Mouse (Mus musculus): Measurements from ENCODE around the gene Clint1. TPM values are rescaled to one million over a fixed set of nuclear protein-coding genes. Genes with fewer than 3 reads are reported as not detected.

Gene Clint1
- polyA plus RNA-seq, 1 experiment from 2014 or later = 49.2 TPM

GRCm38 (mm10) chr11:45892861-45893360, 41.1 kb downstream of the Clint1 start:
- H3K4me1 ChIP-seq (ENCODE audit: control insufficient read depth, insufficient read depth, low read length) = no peaks in the 10 kb centered on the region
- H3K27me3 ChIP-seq (ENCODE audit: control insufficient read depth, insufficient read depth, low read length) = no peaks in the 10 kb centered on the region
- H3K4me3 ChIP-seq (ENCODE audit: low read depth, low read length) = no peak overlapping the region
- ATAC-seq (replicated peaks; ENCODE audit: insufficient number of reproducible peaks, low FRiP score, low TSS enrichment) = no peak
- no peaks in the 10 kb centered on the region for H3K9me3 ChIP-seq (replicated peaks; ENCODE audit: control insufficient read depth, low read length)
- H3K27ac ChIP-seq (ENCODE audit: low read depth, low read length) = no peak overlapping the region
- no peak overlapping the region for H3K9ac ChIP-seq (ENCODE audit: low read depth, low read length)
- H3K4me2 ChIP-seq = no peak overlapping the region
- 79% methylated on average over 5 of the region's 5 CpGs for WGBS (ENCODE audit: insufficient replicate concordance)
- H3K36me3 ChIP-seq (ENCODE audit: control insufficient read depth, insufficient read depth, low read length) = peaks cover 27% of the 10 kb centered on the region

- H3K4me2 ChIP-seq = no peak overlapping the region
- peaks cover 19% of the 10 kb centered on the region for H3K36me3 ChIP-seq (ENCODE audit: control insufficient read depth, insufficient read depth, low read length)
- H3K9me3 ChIP-seq (replicated peaks; ENCODE audit: control insufficient read depth, low read length) = no peaks in the 10 kb centered on the region
- no peak for ATAC-seq (replicated peaks; ENCODE audit: insufficient number of reproducible peaks, low FRiP score, low TSS enrichment)
- H3K9ac ChIP-seq (ENCODE audit: low read depth, low read length) = no peak overlapping the region
- WGBS (ENCODE audit: insufficient replicate concordance) = 85% methylated on average over 2 of the region's 2 CpGs
- H3K27me3 ChIP-seq (ENCODE audit: control insufficient read depth, insufficient read depth, low read length) = no peaks in the 10 kb centered on the region
- H3K4me1 ChIP-seq (ENCODE audit: control insufficient read depth, insufficient read depth, low read length) = no peaks in the 10 kb centered on the region
- H3K4me3 ChIP-seq (ENCODE audit: low read depth, low read length) = no peak overlapping the region
- H3K27ac ChIP-seq (ENCODE audit: low read depth, low read length) = no peak overlapping the region
These were observed 45.5 kb downstream of the Clint1 start for GRCm38 (mm10) chr11:45897392-45897791.

GRCm38 (mm10) chr11:45900233-45901015, 48.6 kb downstream of the Clint1 start:
- Histone ChIP-seq H3K4me3 (ENCODE audit: low read depth, low read length) (no peak overlapping the region), H3K9ac (ENCODE audit: low read depth, low read length) (no peak overlapping the region), H3K4me1 (ENCODE audit: control insufficient read depth, insufficient read depth, low read length) (no peaks in the 10 kb centered on the region), H3K9me3 (replicated peaks; ENCODE audit: control insufficient read depth, low read length) (no peaks in the 10 kb centered on the region), H3K36me3 (ENCODE audit: control insufficient read depth, insufficient read depth, low read length) (peaks cover 12% of the 10 kb centered on the region; the same call in 1 of the 2 replicates), H3K27me3 (ENCODE audit: control insufficient read depth, insufficient read depth, low read length) (no peaks in the 10 kb centered on the region), H3K27ac (ENCODE audit: low read depth, low read length) (no peak overlapping the region), H3K4me2 (no peak overlapping the region)
- no peak for ATAC-seq (replicated peaks; ENCODE audit: insufficient number of reproducible peaks, low FRiP score, low TSS enrichment)
- WGBS (ENCODE audit: insufficient replicate concordance) = 83% methylated on average over 11 of the region's 11 CpGs

- Histone ChIP-seq H3K4me3 (ENCODE audit: low read depth, low read length) (no peak overlapping the region), H3K27me3 (ENCODE audit: control insufficient read depth, insufficient read depth, low read length) (no peaks in the 10 kb centered on the region), H3K36me3 (ENCODE audit: control insufficient read depth, insufficient read depth, low read length) (peaks cover 29% of the 10 kb centered on the region), H3K4me2 (no peak overlapping the region), H3K27ac (ENCODE audit: low read depth, low read length) (peak overlapping the region; percentile 59; the same call in 1 of the 2 replicates), H3K9me3 (replicated peaks; ENCODE audit: control insufficient read depth, low read length) (no peaks in the 10 kb centered on the region), H3K4me1 (ENCODE audit: control insufficient read depth, insufficient read depth, low read length) (no peaks in the 10 kb centered on the region), H3K9ac (ENCODE audit: low read depth, low read length) (no peak overlapping the region; the same call in 1 of the 2 replicates)
- peak; percentile 94 for ATAC-seq (replicated peaks; ENCODE audit: insufficient number of reproducible peaks, low FRiP score, low TSS enrichment)
- 64% methylated on average over 8 of the region's 8 CpGs for WGBS (ENCODE audit: insufficient replicate concordance)
These were observed 54.4 kb downstream of the Clint1 start for GRCm38 (mm10) chr11:45906109-45906786.

- no peak overlapping the region for H3K9ac ChIP-seq (ENCODE audit: low read depth, low read length)
- no peak for ATAC-seq (replicated peaks; ENCODE audit: insufficient number of reproducible peaks, low FRiP score, low TSS enrichment)
- no peaks in the 10 kb centered on the region for H3K9me3 ChIP-seq (replicated peaks; ENCODE audit: control insufficient read depth, low read length)
- WGBS (ENCODE audit: insufficient replicate concordance) = 81% methylated on average over 5 of the region's 5 CpGs
- H3K27ac ChIP-seq (ENCODE audit: low read depth, low read length) = no peak overlapping the region
- H3K36me3 ChIP-seq (ENCODE audit: control insufficient read depth, insufficient read depth, low read length) = peaks cover 34% of the 10 kb centered on the region
- no peaks in the 10 kb centered on the region for H3K27me3 ChIP-seq (ENCODE audit: control insufficient read depth, insufficient read depth, low read length)
- no peaks in the 10 kb centered on the region for H3K4me1 ChIP-seq (ENCODE audit: control insufficient read depth, insufficient read depth, low read length)
- no peak overlapping the region for H3K4me3 ChIP-seq (ENCODE audit: low read depth, low read length)
- H3K4me2 ChIP-seq = no peak overlapping the region
These were observed 55.5 kb downstream of the Clint1 start for GRCm38 (mm10) chr11:45907301-45907700.

GRCm38 (mm10) chr11:45908070-45908469, 56.2 kb downstream of the Clint1 start:
- Histone ChIP-seq H3K4me3 (ENCODE audit: low read depth, low read length) (no peak overlapping the region), H3K27me3 (ENCODE audit: control insufficient read depth, insufficient read depth, low read length) (no peaks in the 10 kb centered on the region), H3K4me1 (ENCODE audit: control insufficient read depth, insufficient read depth, low read length) (no peaks in the 10 kb centered on the region), H3K9ac (ENCODE audit: low read depth, low read length) (no peak overlapping the region), H3K9me3 (replicated peaks; ENCODE audit: control insufficient read depth, low read length) (no peaks in the 10 kb centered on the region), H3K27ac (ENCODE audit: low read depth, low read length) (no peak overlapping the region), H3K4me2 (no peak overlapping the region), H3K36me3 (ENCODE audit: control insufficient read depth, insufficient read depth, low read length) (peaks cover 33% of the 10 kb centered on the region)
- WGBS (ENCODE audit: insufficient replicate concordance) = 94% methylated on average over 7 of the region's 7 CpGs
- no peak for ATAC-seq (replicated peaks; ENCODE audit: insufficient number of reproducible peaks, low FRiP score, low TSS enrichment)

GRCm38 (mm10) chr11:45908894-45909293, 57.0 kb downstream of the Clint1 start:
- H3K9ac ChIP-seq (ENCODE audit: low read depth, low read length) = no peak overlapping the region
- H3K4me2 ChIP-seq = no peak overlapping the region
- ATAC-seq (replicated peaks; ENCODE audit: insufficient number of reproducible peaks, low FRiP score, low TSS enrichment) = no peak
- no peaks in the 10 kb centered on the region for H3K27me3 ChIP-seq (ENCODE audit: control insufficient read depth, insufficient read depth, low read length)
- no peaks in the 10 kb centered on the region for H3K9me3 ChIP-seq (replicated peaks; ENCODE audit: control insufficient read depth, low read length)
- no peaks in the 10 kb centered on the region for H3K4me1 ChIP-seq (ENCODE audit: control insufficient read depth, insufficient read depth, low read length)
- no peak overlapping the region for H3K27ac ChIP-seq (ENCODE audit: low read depth, low read length)
- H3K36me3 ChIP-seq (ENCODE audit: control insufficient read depth, insufficient read depth, low read length) = peaks cover 26% of the 10 kb centered on the region
- WGBS (ENCODE audit: insufficient replicate concordance) = 91% methylated on average over 7 of the region's 7 CpGs
- no peak overlapping the region for H3K4me3 ChIP-seq (ENCODE audit: low read depth, low read length)

- Histone ChIP-seq H3K36me3 (ENCODE audit: control insufficient read depth, insufficient read depth, low read length) (peaks cover 26% of the 10 kb centered on the region), H3K4me2 (no peak overlapping the region), H3K4me1 (ENCODE audit: control insufficient read depth, insufficient read depth, low read length) (no peaks in the 10 kb centered on the region), H3K27ac (ENCODE audit: low read depth, low read length) (no peak overlapping the region), H3K4me3 (ENCODE audit: low read depth, low read length) (no peak overlapping the region), H3K9ac (ENCODE audit: low read depth, low read length) (no peak overlapping the region), H3K9me3 (replicated peaks; ENCODE audit: control insufficient read depth, low read length) (no peaks in the 10 kb centered on the region), H3K27me3 (ENCODE audit: control insufficient read depth, insufficient read depth, low read length) (no peaks in the 10 kb centered on the region)
- no peak for ATAC-seq (replicated peaks; ENCODE audit: insufficient number of reproducible peaks, low FRiP score, low TSS enrichment)
- 96% methylated on average over 5 of the region's 5 CpGs for WGBS (ENCODE audit: insufficient replicate concordance)
These were observed 58.9 kb downstream of the Clint1 start for GRCm38 (mm10) chr11:45910701-45911100.
